Mouse (Mus musculus) heart, embryonic 15.5 days (tissue): ENCODE measurements around the gene Smok3c. TPM values are rescaled to one million over a fixed set of nuclear protein-coding genes. Genes with fewer than 3 reads are reported as not detected.
"Not testable (repeated sequence)": the region's sequence is repeated elsewhere in the genome, so short reads cannot be mapped to it uniquely, and the experiment has no call there.

Experiments
- ATAC-seq: fragments of 200-750 bp; cut with Nextera tagmentation; replicated peaks from 2 replicates; pipeline ENCODE4 v1.8.0; 2017; ENCODE audit warnings: low read depth, moderate TSS enrichment; ENCODE audit not compliant: insufficient number of reproducible peaks, insufficient read depth, low FRiP score
- H3K27ac ChIP-seq: fragments of 300-500 bp; sonication (generic); 2 replicates; pipeline ENCODE4 v1.5.1; 2015; ENCODE audit warnings: mild to moderate bottlenecking, inconsistent platforms
- H3K27me3 ChIP-seq: fragments of 300-500 bp; sonication (generic); 2 replicates; pipeline ENCODE4 v1.6.1; 2015; ENCODE audit warnings: inconsistent platforms
- H3K36me3 ChIP-seq: fragments of 300-500 bp; sonication (generic); 2 replicates; pipeline ENCODE4 v1.6.1; 2015; ENCODE audit warnings: mild to moderate bottlenecking, inconsistent platforms
- H3K4me1 ChIP-seq: fragments of 300-500 bp; sonication (generic); replicated peaks from 2 replicates; pipeline ENCODE4 v1.6.1; 2015; ENCODE audit warnings: inconsistent platforms
- H3K4me2 ChIP-seq: fragments of 300-500 bp; sonication (generic); 2 replicates; pipeline ENCODE4 v1.6.1; 2015; ENCODE audit warnings: inconsistent platforms, mild to moderate bottlenecking, moderate library complexity
- H3K4me3 ChIP-seq: fragments of 300-500 bp; sonication (generic); 2 replicates; pipeline ENCODE4 v1.5.1; 2015; ENCODE audit warnings: mild to moderate bottlenecking, inconsistent platforms
- H3K9ac ChIP-seq: fragments of 300-500 bp; sonication (generic); 2 replicates; pipeline ENCODE4 v1.6.1; 2015; ENCODE audit warnings: mild to moderate bottlenecking, inconsistent platforms
- H3K9me3 ChIP-seq: fragments of 300-500 bp; sonication (generic); replicated peaks from 2 replicates; pipeline ENCODE4 v1.6.1; 2016; ENCODE audit warnings: inconsistent platforms
- WGBS: fragments of 180-500 bp; shearing (Covaris S2); methylation state at CpG from one replicate; pipeline ENCODE4 v1.1.7; 2015; ENCODE audit warnings: mixed read lengths; 5-methylcytosine and 5-hydroxymethylcytosine counted together
- polyA plus RNA-seq: library from polyadenylated mRNA; unstranded; fragments of >200 nt; fragmentation: Nextera tagmentation; extraction: Ambion mirVana; gene quantifications from 2 replicates; pipeline ENCODE4 v1.2.1, GENCODE M21; 2015

The Smok3c gene
- polyA plus RNA-seq, result not detected in 2 replicates

DNA sequence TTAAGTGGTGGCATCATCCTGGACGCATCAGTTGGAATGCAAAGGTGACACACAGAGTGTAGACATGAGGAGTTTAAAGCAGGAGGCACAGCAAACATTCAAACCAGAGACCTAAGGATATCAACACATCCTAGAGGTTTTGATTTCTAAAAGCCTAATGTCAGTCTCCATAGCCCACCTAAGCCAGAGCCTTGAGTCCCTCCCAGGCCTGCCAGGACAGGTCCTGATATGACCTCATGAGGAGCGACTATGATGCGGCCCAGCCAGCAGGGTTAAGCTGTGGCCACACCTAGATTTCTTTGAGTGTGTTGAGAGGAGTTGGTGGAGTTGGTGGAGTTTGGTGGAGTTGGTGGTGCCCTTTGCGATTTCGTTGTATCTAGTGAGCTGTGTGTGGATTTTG, at the start of gene Smok3c:
Smok3c (plus strand) TSS at position 301 of the 400 bp plus-strand sequence.
- not testable (repeated sequence) for H3K9ac ChIP-seq, H3K4me2 ChIP-seq, H3K36me3 ChIP-seq, H3K27me3 ChIP-seq, H3K4me3 ChIP-seq, H3K27ac ChIP-seq, H3K4me1 ChIP-seq, H3K9me3 ChIP-seq, ATAC-seq
- WGBS, result no CpG with 5 or more reads among the region's 5 CpGs

DNA sequence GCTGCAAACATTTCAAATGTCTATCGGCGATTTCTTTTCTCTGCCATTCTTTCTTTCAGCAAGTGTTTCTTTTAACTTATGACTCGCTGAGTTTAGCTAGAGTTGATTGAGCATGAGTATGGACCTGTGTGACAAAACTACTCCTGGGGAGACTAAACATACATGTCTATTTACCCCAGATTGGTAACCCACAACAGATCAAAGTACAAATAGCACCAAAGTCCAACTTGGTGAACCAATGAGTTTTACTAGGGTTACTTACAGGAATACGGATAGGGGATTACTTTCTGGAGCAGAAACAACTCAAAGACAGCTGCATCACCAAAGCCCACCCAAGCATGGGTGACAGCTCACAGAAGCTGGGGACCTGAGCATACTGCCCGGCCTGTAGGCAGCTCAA, 43.6 kb upstream of the Smok3c start:
- H3K4me3 ChIP-seq, result no peak overlapping the region
- H3K27me3 ChIP-seq, result no peaks in the 10 kb centered on the region
- no peaks in the 10 kb centered on the region for H3K36me3 ChIP-seq
- no peak overlapping the region for H3K4me2 ChIP-seq
- no peaks in the 10 kb centered on the region for H3K9me3 ChIP-seq
- no peaks in the 10 kb centered on the region for H3K4me1 ChIP-seq
- ATAC-seq, result no peak
- no peak overlapping the region for H3K9ac ChIP-seq
- WGBS, result 84% methylated on average over 5 of the region's 5 CpGs
- H3K27ac ChIP-seq, result no peak overlapping the region

DNA sequence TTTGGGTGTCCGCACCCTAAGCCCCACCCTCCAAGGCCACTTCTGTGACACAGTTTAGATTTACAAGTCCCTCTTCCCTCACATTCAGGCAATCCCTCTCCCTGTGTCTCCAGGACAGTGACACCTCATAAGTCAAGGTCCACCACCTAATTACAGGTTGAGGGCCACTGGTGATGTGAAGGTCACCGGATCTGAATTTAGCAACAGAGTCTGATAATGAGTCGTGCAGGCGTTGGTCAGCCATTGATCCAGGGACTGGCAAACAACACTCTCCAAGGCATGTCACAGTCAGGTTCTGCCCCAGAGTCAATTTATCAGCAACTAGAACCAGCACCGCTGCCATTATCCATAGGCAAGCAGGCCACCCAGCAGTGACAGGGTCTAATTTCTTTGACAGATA, 40.6 kb upstream of the Smok3c start:
- 72% methylated on average over 5 of the region's 5 CpGs for WGBS

DNA sequence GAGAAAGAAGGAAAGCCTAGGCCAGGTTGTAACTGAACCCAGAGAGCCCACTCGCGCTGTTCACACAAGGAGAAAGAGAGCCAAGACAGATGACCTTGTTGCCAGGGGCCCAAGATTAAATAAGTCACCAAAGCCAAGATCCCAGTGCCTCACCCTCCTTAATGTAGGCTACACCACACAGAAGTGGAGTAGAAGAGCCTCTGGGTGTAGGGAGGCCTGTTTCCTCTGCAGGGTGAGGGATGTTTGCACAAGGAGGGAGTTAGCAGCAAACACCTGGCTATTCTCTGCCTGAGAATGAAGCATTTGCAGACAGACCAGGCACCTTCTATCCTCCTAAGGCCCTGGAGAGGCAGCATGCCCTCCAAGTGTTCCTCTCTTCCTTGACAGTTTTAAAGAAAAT, 36.5 kb upstream of the Smok3c start:
- Histone ChIP-seq H3K9ac (no peak overlapping the region), H3K36me3 (no peaks in the 10 kb centered on the region), H3K27ac (no peak overlapping the region), H3K4me3 (no peak overlapping the region), H3K4me2 (no peak overlapping the region), H3K9me3 (no peaks in the 10 kb centered on the region), H3K27me3 (no peaks in the 10 kb centered on the region), H3K4me1 (no peaks in the 10 kb centered on the region)
- 86% methylated on average over 2 of the region's 2 CpGs for WGBS
- no peak for ATAC-seq

More for the DNA sequence above, 40.6 kb upstream of the Smok3c start:
- H3K27ac ChIP-seq, result no peak overlapping the region
- H3K4me1 ChIP-seq, result no peaks in the 10 kb centered on the region
- no peak overlapping the region for H3K4me2 ChIP-seq
- no peaks in the 10 kb centered on the region for H3K9me3 ChIP-seq
- no peak overlapping the region for H3K9ac ChIP-seq
- ATAC-seq, result no peak
- no peak overlapping the region for H3K4me3 ChIP-seq
- H3K27me3 ChIP-seq, result no peaks in the 10 kb centered on the region
- H3K36me3 ChIP-seq, result no peaks in the 10 kb centered on the region

DNA sequence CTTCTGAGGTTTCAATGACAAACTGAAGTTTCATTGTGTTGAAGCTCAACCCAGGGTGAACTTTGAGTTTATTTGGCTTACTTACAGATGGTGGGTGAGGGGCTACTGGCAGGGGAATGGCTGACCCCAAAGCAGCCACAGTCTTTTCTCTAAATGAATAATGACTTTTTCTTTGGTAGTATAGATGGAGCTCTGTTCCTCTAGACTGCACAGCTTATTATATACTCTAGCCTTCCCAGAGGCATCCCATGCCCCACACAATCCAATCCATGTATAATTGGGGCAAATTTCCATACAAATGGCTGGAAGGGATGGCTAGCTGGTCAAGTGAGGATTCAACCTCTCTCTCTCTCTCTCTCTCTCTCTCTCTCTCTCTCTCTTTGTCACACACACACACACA, 36.0 kb upstream of the Smok3c start:
- Histone ChIP-seq H3K27me3 (no peaks in the 10 kb centered on the region), H3K4me2 (no peak overlapping the region), H3K9me3 (no peaks in the 10 kb centered on the region), H3K27ac (no peak overlapping the region), H3K36me3 (no peaks in the 10 kb centered on the region), H3K9ac (no peak overlapping the region), H3K4me3 (no peak overlapping the region), H3K4me1 (no peaks in the 10 kb centered on the region)
- no peak for ATAC-seq

DNA sequence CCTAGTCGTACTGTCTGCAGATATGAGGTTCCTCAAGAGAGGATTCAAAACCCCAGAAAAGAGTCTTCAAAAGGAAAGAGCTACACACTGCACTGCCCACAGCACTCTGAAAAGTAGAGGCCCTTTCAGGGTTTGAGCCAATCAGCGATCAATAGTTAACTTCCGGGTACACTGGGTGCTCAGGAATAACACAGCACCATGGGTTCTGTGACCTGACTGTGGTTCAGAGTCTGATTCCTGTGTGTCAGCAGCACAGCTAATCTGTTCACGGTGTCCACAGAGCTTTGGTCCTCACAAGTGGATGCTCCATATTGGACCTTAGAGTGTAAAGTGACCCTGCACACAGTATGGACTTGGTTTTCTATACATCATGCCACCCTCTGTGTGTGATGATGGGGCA, 33.4 kb upstream of the Smok3c start:
- H3K4me2 ChIP-seq, H3K4me3 ChIP-seq, H3K4me1 ChIP-seq, H3K9me3 ChIP-seq, H3K36me3 ChIP-seq, ATAC-seq, H3K27ac ChIP-seq, H3K27me3 ChIP-seq, H3K9ac ChIP-seq: not testable (repeated sequence)
- 83% methylated on average over 4 of the region's 4 CpGs for WGBS

DNA sequence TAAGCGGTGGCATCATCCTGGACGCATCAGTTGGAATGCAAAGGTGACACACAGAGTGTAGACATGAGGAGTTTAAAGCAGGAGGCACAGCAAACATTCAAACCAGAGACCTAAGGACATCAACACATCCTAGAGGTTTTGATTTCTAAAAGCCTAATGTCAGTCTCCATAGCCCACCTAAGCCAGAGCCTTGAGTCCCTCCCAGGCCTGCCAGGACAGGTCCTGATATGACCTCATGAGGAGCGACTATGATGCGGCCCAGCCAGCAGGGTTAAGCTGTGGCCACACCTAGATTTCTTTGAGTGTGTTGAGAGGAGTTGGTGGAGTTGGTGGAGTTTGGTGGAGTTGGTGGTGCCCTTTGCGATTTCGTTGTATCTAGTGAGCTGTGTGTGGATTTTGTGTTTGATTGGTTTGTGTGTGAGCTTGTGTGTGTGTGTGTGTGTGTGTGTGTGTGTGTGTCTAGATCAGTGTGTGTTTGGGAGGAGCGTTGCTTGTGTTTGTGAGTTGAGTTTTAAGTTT, 32.0 kb upstream of the Smok3c start, which contains the start of the genes Smok3a and Smok3b:
Smok3a (plus strand) TSS at position 301 of the 519 bp plus-strand sequence.
Smok3b (plus strand) TSS at position 469 of the 519 bp plus-strand sequence.
- 86% methylated on average over 3 of the region's 7 CpGs for WGBS
- not testable (repeated sequence) for H3K36me3 ChIP-seq, H3K4me3 ChIP-seq, H3K9me3 ChIP-seq, H3K27ac ChIP-seq, H3K27me3 ChIP-seq, H3K4me2 ChIP-seq, H3K9ac ChIP-seq, ATAC-seq, H3K4me1 ChIP-seq

DNA sequence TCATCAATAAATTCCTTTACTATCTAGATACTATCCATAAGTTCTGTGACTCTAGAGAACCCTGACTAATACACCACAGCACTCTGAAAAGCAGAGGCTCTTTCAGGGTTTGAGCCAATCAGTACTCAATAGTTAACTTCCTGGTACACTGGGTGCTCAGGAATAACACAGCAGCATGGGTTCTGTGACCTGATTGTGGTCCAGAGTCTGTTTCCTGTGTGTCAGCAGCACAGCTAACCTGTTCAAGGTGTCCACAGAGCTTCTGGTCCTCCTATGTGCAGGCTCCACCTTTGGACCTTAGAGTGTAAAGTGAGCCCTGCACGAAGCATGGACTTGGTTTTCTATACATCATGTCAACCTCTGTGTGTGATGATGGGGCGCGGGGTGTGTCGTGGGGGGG, 20.8 kb downstream of the Smok3c start:
- Histone ChIP-seq H3K4me1 (no peaks in the 10 kb centered on the region), H3K9ac (no peak overlapping the region), H3K4me2 (no peak overlapping the region), H3K9me3 (no peaks in the 10 kb centered on the region), H3K27me3 (no peaks in the 10 kb centered on the region), H3K4me3 (no peak overlapping the region), H3K36me3 (no peaks in the 10 kb centered on the region), H3K27ac (no peak overlapping the region)
- ATAC-seq, result no peak
- WGBS, result 87% methylated on average over 4 of the region's 4 CpGs

DNA sequence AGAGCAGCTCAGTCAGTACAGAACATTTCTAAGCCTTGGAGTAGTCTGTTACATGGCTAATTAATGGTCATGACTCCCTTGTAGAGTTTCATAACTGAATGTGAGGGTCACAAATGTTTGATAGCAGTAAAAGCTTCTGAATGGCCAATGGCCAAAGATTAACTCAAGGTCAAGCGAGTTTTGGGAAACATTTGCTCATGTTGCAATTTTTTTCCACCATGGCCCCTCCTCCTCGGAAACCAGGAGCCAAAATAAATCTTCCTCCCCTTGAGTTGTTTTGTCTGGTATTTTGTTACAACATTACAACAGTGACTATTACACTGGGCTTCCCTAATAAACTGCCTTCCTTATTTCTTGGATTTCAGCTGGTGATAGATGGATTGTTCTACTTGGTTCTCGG, 22.7 kb downstream of the Smok3c start:
- no peaks in the 10 kb centered on the region for H3K36me3 ChIP-seq
- H3K9ac ChIP-seq, result no peak overlapping the region
- no peaks in the 10 kb centered on the region for H3K9me3 ChIP-seq
- no peak overlapping the region for H3K4me3 ChIP-seq
- no peak overlapping the region for H3K4me2 ChIP-seq
- H3K27me3 ChIP-seq, result no peaks in the 10 kb centered on the region
- 59% methylated on average over 3 of the region's 3 CpGs for WGBS
- H3K27ac ChIP-seq, result no peak overlapping the region
- ATAC-seq, result no peak
- H3K4me1 ChIP-seq, result no peaks in the 10 kb centered on the region

DNA sequence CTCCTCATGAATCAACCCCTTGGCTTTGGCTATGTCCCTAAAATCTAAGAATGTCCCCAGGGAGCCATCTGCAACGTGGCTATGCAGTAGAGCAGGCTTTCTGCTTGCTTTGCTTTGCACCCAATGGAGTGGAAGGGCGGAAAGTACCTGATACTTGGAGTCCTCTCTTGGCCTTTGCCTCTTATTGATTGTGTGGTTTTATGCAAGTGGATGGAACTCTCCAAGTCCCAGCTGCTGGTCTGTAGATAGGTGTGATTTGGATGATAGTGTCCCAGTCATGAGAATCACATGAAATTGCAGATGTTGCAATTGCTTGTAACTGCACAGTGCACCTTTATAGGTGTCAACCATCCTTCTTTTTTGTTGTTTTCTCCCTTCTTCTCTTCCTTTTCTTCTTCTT, 23.2 kb downstream of the Smok3c start:
- Histone ChIP-seq H3K4me2 (no peak overlapping the region), H3K9me3 (no peaks in the 10 kb centered on the region), H3K4me3 (no peak overlapping the region), H3K27me3 (no peaks in the 10 kb centered on the region), H3K36me3 (no peaks in the 10 kb centered on the region), H3K9ac (no peak overlapping the region), H3K27ac (no peak overlapping the region), H3K4me1 (no peaks in the 10 kb centered on the region)
- 47% methylated on average over 2 of the region's 2 CpGs for WGBS
- no peak for ATAC-seq

DNA sequence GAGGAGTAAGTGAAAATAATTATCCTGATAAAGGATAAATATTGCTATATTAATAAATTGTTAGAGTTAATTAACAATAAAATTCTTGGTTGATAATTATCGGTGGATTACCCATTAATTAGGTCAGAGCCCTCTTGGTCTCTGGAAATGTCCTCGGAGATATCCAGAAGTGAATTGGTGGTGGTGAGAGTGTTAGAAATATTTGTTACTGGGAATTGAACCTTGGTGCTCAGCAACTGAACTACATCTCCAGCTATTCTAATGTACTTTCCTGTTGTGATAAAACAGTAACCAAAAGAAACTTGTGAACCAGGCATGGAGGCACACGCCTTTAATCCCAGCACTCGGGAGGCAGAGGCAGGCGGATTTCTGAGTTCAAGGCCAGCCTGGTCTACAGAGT, 27.5 kb downstream of the Smok3c start:
- H3K9ac ChIP-seq, result no peak overlapping the region
- no peaks in the 10 kb centered on the region for H3K4me1 ChIP-seq
- H3K9me3 ChIP-seq, result no peaks in the 10 kb centered on the region
- H3K27me3 ChIP-seq, result no peaks in the 10 kb centered on the region
- no peak overlapping the region for H3K4me2 ChIP-seq
- 73% methylated on average over 5 of the region's 5 CpGs for WGBS
- no peaks in the 10 kb centered on the region for H3K36me3 ChIP-seq
- no peak overlapping the region for H3K27ac ChIP-seq
- H3K4me3 ChIP-seq, result no peak overlapping the region
- ATAC-seq, result no peak

DNA sequence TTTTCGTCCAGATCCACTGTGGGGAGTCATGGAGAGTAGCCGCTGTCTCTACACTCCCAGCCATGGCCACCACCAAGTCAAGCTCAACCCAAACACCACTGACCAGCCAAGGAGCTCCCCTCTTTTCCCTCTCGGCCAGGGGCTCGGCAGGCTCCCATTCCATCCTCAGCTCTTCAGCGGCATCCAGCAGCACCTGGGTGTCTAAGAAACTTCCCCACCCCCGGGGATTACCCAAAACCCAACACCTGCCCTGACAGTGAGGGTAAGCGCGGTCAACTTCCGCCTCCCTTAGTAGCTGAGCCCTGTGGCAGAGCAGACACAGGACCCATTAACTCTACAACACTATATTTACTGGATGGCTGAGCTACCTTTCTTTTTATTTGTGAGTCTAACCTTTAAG, 28.5 kb downstream of the Smok3c start:
- WGBS, result 84% methylated on average over 9 of the region's 9 CpGs
- no peak overlapping the region for H3K4me3 ChIP-seq
- no peaks in the 10 kb centered on the region for H3K36me3 ChIP-seq

More for the DNA sequence above, 28.5 kb downstream of the Smok3c start:
- no peaks in the 10 kb centered on the region for H3K9me3 ChIP-seq
- no peak overlapping the region for H3K27ac ChIP-seq
- ATAC-seq, result no peak
- H3K27me3 ChIP-seq, result no peaks in the 10 kb centered on the region
- H3K4me1 ChIP-seq, result peaks cover 5% of the 10 kb centered on the region
- H3K9ac ChIP-seq, result no peak overlapping the region
- H3K4me2 ChIP-seq, result no peak overlapping the region
